Mouse (Mus musculus) small intestine, adult 2 months (tissue): ENCODE data around the gene Pla2g3.

Experiments
- CTCF ChIP-seq: fragments of 200-500 bp; IDR thresholded peaks from 2 replicates; pipeline ENCODE4 v1.5.1; 2012; ENCODE audit warnings: low read depth, mild to moderate bottlenecking, control low read depth, inconsistent platforms, low read length, moderate library complexity, mixed read lengths; ENCODE audit not compliant: insufficient replicate concordance, insufficient read length; ENCODE audit errors: extremely low read depth
- POLR2A ChIP-seq: fragments of 200-500 bp; IDR thresholded peaks from 2 replicates; pipeline ENCODE4 v1.6.1; 2012; ENCODE audit warnings: low read depth, mild to moderate bottlenecking, control low read depth, inconsistent platforms, low read length, moderate library complexity

GRCm38 (mm10) chr11:3525560-3525959 lies 37.5 kb downstream of the Pla2g3 start:
- TF ChIP-seq CTCF, result no peak
- no peak for TF ChIP-seq POLR2A
